Mouse (Mus musculus): ENCODE measurements around the gene Zbed5. TPM values are rescaled to one million over a fixed set of nuclear protein-coding genes. Genes with fewer than 3 reads are reported as not detected.

Gene Zbed5
- 0.21 and 0.55 TPM in 2 replicates for polyA plus RNA-seq (2012; rRNA removed; ENCODE audit: low replicate concordance)

GRCm38 (mm10) chr5:129895198-129896088 lies at the start of gene Zbed5:
Gene Zbed5, plus strand, starts transcription at chr5:129895723.

DNA sequence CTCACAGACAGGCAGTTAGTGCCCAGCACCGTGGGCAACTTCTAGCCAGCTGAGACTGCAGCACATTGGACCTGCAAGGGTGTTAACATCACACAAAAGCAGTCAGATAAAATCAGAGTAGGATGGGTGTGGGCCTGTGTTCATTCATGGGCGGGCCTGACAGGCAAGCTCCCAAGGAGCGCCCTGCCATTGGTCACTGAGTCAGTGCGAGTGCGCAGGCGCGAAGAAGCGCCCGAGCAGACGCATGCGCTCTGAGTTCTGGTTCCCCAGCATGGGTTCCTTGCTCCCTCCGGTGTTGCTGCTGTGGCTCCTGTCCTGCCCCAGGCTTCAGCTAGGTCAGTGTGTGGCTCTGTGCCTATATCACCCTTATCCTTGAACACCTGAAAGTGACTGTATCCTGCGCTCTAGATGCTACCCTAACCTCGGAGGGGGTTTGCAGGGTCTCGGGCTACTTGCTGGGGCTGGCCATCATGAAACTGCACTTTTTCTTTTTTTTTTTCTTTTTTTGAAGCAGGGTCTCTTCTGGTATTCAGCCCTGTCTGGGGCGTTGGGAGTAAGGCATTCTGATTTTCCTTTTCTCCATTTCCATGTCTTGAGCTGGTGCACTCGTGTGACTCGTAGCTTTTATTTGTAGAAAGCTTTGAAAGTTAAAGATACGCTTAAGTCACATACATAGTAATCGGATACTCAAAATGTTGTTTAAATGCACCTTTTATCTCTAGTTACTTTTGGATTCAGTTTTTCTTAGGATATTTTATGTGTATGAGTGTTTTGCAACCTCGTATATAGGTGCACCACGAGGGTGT lies 48.6 kb upstream of the Zbed5 start, which contains the start of gene Sumf2:
Sumf2 (plus strand) TSS at position 235 of the 806 bp plus-strand sequence.

DNA sequence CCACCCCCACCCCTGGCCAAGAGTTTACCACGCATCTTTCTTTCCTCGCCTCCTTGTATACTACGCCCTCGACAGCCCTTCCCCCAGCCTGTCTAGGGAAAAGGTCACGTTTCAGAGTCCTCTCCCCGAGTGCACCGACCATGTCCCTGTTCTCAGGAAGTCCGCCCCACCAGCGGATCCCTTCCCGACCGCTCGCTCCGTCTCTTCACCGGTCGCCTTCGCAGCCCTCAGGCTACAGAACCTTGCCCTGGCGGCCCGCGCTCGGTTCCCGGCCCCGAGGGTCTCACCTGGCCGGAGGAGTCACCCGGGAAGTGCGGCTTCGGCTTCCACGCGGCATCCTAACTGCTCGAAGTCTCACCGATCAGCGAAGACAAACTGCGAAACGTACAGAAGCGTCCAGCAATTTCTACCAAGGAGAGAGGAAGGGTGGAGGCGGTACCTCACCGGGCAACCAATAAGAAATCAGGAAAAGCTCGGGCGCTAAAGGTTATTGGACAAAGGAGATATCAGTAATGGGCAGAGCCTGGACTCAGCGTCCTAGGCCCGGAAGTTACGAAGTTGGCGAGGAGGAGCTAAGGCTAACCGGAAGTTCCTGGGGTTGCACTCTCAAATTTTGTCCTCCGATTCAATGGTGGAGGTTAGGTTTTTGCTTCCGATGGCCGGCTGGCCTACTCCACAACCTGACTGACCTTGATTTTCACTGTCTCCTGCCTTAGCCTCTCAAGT lies 8.4 kb upstream of the Zbed5 start, which contains the start of gene Chchd2:
Chchd2 (minus strand) TSS at position 560 of the 726 bp plus-strand sequence.

GRCm38 (mm10) chr5:129898449-129898848 lies 2.9 kb downstream of the Zbed5 start, which contains the start of gene Phkg1:
Gene Phkg1, minus strand, starts transcription at chr5:129898549.

DNA sequence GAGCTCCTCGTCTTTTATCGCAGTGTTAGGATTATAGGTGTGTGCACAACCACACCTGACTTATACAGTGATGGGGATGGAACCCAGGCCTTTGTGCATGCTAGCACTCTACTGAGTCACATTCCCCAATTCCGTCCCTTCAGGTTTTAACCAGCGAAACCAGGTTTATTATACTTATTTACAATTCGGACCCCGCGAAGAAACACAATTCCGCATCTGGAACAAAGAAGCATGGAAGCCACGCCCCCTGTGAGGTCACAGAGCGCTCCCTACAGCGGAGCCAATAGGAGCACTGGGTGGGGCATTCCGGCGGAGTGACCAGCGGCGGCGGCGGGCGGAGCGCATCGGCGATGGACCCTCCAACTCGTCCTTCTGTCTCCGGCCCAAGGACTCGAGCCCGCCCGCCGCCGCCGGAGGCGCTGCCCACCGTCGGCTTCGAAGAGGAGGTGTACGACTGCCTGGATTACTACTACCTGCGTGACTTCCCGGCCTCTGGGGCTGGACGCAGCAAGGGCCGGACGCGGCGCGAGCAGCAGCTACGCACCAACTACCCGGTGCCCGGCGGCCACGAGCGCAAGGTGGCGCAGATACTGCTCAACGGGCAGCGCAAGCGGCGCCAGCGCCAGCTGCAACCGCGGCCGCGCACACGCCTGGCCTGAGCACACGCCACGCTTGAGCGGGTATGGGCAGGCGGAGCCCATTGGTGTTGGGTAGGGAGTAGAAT lies 12.9 kb downstream of the Zbed5 start, which contains the start of gene Nupr1l:
Nupr1l (plus strand) TSS at position 299 of the 724 bp plus-strand sequence.

GRCm38 (mm10) chr5:129941495-129942045 lies 46.0 kb downstream of the Zbed5 start, which contains the start of gene Vkorc1l1:
Gene Vkorc1l1, plus strand, starts transcription at chr5:129941970.

Other genes starting within 250 kb of the Zbed5 start
- 0.21 and 0.41 TPM in 2 replicates for gene Zfp11, start 225.6 kb upstream of the Zbed5 start, polyA plus RNA-seq (2012; rRNA removed; ENCODE audit: low replicate concordance)
- not detected in 2 replicates for gene Sept14, start 187.2 kb upstream of the Zbed5 start, polyA plus RNA-seq (2012; rRNA removed; ENCODE audit: low replicate concordance)
- 19.4 and 49.4 TPM in 2 replicates for gene Mrps17, start 180.2 kb upstream of the Zbed5 start, polyA plus RNA-seq (2012; rRNA removed; ENCODE audit: low replicate concordance)
- 8.9 and 16.3 TPM in 2 replicates for gene Nipsnap2, start 170.7 kb upstream of the Zbed5 start, polyA plus RNA-seq (2012; rRNA removed; ENCODE audit: low replicate concordance)
- 10.3 and 17.4 TPM in 2 replicates for gene Psph, start 108.3 kb upstream of the Zbed5 start, polyA plus RNA-seq (2012; rRNA removed; ENCODE audit: low replicate concordance)
- 4.2 and 4.8 TPM in 2 replicates for gene Sumf2, start 48.7 kb upstream of the Zbed5 start, polyA plus RNA-seq (2012; rRNA removed; ENCODE audit: low replicate concordance)
- gene Chchd2, start 8.3 kb upstream of the Zbed5 start, polyA plus RNA-seq (2012; rRNA removed; ENCODE audit: low replicate concordance), result 2,820 and 3,839 TPM in 2 replicates
- gene Phkg1, start 2.8 kb downstream of the Zbed5 start, polyA plus RNA-seq (2012; rRNA removed; ENCODE audit: low replicate concordance), result 0.06 and 0.39 TPM in 2 replicates
- 3.3 and 4.1 TPM in 2 replicates for gene Nupr1l, start 12.8 kb downstream of the Zbed5 start, polyA plus RNA-seq (2012; rRNA removed; ENCODE audit: low replicate concordance)
- gene Vkorc1l1, start 46.2 kb downstream of the Zbed5 start, polyA plus RNA-seq (2012; rRNA removed; ENCODE audit: low replicate concordance), result 6.6 and 11.2 TPM in 2 replicates
- gene Gusb, start 107.3 kb downstream of the Zbed5 start, polyA plus RNA-seq (2012; rRNA removed; ENCODE audit: low replicate concordance), result 10.1 and 18.6 TPM in 2 replicates
- gene Asl, start 133.5 kb downstream of the Zbed5 start, polyA plus RNA-seq (2012; rRNA removed; ENCODE audit: low replicate concordance), result 26.2 and 43.8 TPM in 2 replicates
- gene Crcp, start 133.6 kb downstream of the Zbed5 start, polyA plus RNA-seq (2012; rRNA removed; ENCODE audit: low replicate concordance), result 3.9 and 4.3 TPM in 2 replicates
- 6.3 and 7.4 TPM in 2 replicates for gene Tpst1, start 177.6 kb downstream of the Zbed5 start, polyA plus RNA-seq (2012; rRNA removed; ENCODE audit: low replicate concordance)
- gene Kctd7, start 249.1 kb downstream of the Zbed5 start, polyA plus RNA-seq (2012; rRNA removed; ENCODE audit: low replicate concordance), result 1.5 and 3.0 TPM in 2 replicates

Data from duodenum, adult 2 months (tissue).